ENCODE assay signal across 7 mouse cellular contexts in genomic region chr4:133632483-133633327, GRCm38 (mm10). TPM values are rescaled to one million over a fixed set of nuclear protein-coding genes. Genes with fewer than 3 reads are reported as not detected.
A peak's percentile ranks its signal among the peaks of the same experiment; 100 is the strongest.
DNase-seq lines count a peak whose midpoint lies in the region; ATAC-seq lines count a peak whose summit lies in the region.

No protein-coding gene starts in this region.

- H3K27me3 ChIP-seq in megakaryocyte, embryonic 14.5 days (replicated peaks) = no peaks in the 10 kb centered on the region
- no peaks in the 10 kb centered on the region for H3K27me3 ChIP-seq in embryonic facial prominence, embryonic 12.5 days
- no peaks in the 10 kb centered on the region for H3K27me3 ChIP-seq in hindbrain, embryonic 13.5 days
- H3K27me3 ChIP-seq in liver, embryonic 16.5 days (ENCODE audit: control insufficient read depth, insufficient read depth, low read depth, low read length) = no peaks in the 10 kb centered on the region
- H3K27me3 ChIP-seq in stomach, embryonic 15.5 days (replicated peaks) = no peaks in the 10 kb centered on the region

- DNase-seq in ZHBTc4 (ENCODE audit: low read depth, low spot score) = peak; percentile 58

- WGBS in embryonic facial prominence, embryonic 12.5 days = 2% methylated on average over 63 of the region's 69 CpGs
- 1% methylated on average over 40 of the region's 69 CpGs for WGBS in hindbrain, embryonic 13.5 days
- WGBS in liver, embryonic 16.5 days (ENCODE audit: insufficient replicate concordance) = 3% methylated on average over 62 of the region's 69 CpGs
- 3% methylated on average over 56 of the region's 69 CpGs for WGBS in stomach, embryonic 15.5 days

- H3K27ac ChIP-seq in embryonic facial prominence, embryonic 12.5 days = peak overlapping the region; percentile 73
- H3K27ac ChIP-seq in hindbrain, embryonic 13.5 days = peak overlapping the region; percentile 88
- H3K27ac ChIP-seq in liver, embryonic 16.5 days (ENCODE audit: low read length) = peak overlapping the region; percentile 68
- peak overlapping the region; percentile 65; the same call in 1 of the 2 replicates for H3K27ac ChIP-seq in stomach, embryonic 15.5 days

- no peak for ATAC-seq in megakaryocyte, adult 5-6 weeks (ENCODE audit: poor library complexity, severe bottlenecking)
- 0 out of 2 replicates have a peak, but pooled peaks have one; percentile 36 for ATAC-seq in embryonic facial prominence, embryonic 12.5 days (ENCODE audit: insufficient number of reproducible peaks, insufficient read depth, low FRiP score, low TSS enrichment)
- ATAC-seq in hindbrain, embryonic 13.5 days (ENCODE audit: low FRiP score) = peak; percentile 70
- ATAC-seq in liver, embryonic 16.5 days (ENCODE audit: low read depth) = peak; percentile 68
- ATAC-seq in stomach, embryonic 15.5 days (ENCODE audit: insufficient read depth, low FRiP score, low read depth) = peak; percentile 54

- H3K9ac ChIP-seq in embryonic facial prominence, embryonic 12.5 days = peak overlapping the region; percentile 91
- peak overlapping the region; percentile 93 for H3K9ac ChIP-seq in hindbrain, embryonic 13.5 days
- H3K9ac ChIP-seq in liver, embryonic 16.5 days (ENCODE audit: low read depth, low read length) = peak overlapping the region; percentile 91
- H3K9ac ChIP-seq in stomach, embryonic 15.5 days = peak overlapping the region; percentile 85

- peak overlapping the region; percentile 94 for H3K4me3 ChIP-seq in megakaryocyte, embryonic 14.5 days (replicated peaks)
- H3K4me3 ChIP-seq in embryonic facial prominence, embryonic 12.5 days = peak overlapping the region; percentile 70
- H3K4me3 ChIP-seq in hindbrain, embryonic 13.5 days = peak overlapping the region; percentile 81
- peak overlapping the region; percentile 81 for H3K4me3 ChIP-seq in liver, embryonic 16.5 days (ENCODE audit: low read depth, low read length)
- H3K4me3 ChIP-seq in stomach, embryonic 15.5 days (replicated peaks) = peak overlapping the region; percentile 57

- H3K9me3 ChIP-seq in megakaryocyte, embryonic 14.5 days = no peaks in the 10 kb centered on the region
- no peaks in the 10 kb centered on the region for H3K9me3 ChIP-seq in embryonic facial prominence, embryonic 12.5 days
- no peaks in the 10 kb centered on the region for H3K9me3 ChIP-seq in hindbrain, embryonic 13.5 days
- H3K9me3 ChIP-seq in liver, embryonic 16.5 days (replicated peaks; ENCODE audit: control insufficient read depth, low read length) = no peaks in the 10 kb centered on the region
- no peaks in the 10 kb centered on the region for H3K9me3 ChIP-seq in stomach, embryonic 15.5 days

- H3K4me1 ChIP-seq in megakaryocyte, embryonic 14.5 days = peaks cover 59% of the 10 kb centered on the region
- H3K4me1 ChIP-seq in embryonic facial prominence, embryonic 12.5 days = peaks cover 21% of the 10 kb centered on the region
- H3K4me1 ChIP-seq in hindbrain, embryonic 13.5 days (replicated peaks) = peaks cover 40% of the 10 kb centered on the region
- peaks cover 21% of the 10 kb centered on the region for H3K4me1 ChIP-seq in liver, embryonic 16.5 days (ENCODE audit: control insufficient read depth, low read depth, low read length)
- H3K4me1 ChIP-seq in stomach, embryonic 15.5 days = peaks cover 21% of the 10 kb centered on the region

- H3K36me3 ChIP-seq in megakaryocyte, embryonic 14.5 days (replicated peaks; ENCODE audit: low read length) = peaks cover 31% of the 10 kb centered on the region
- H3K36me3 ChIP-seq in embryonic facial prominence, embryonic 12.5 days = no peaks in the 10 kb centered on the region
- no peaks in the 10 kb centered on the region for H3K36me3 ChIP-seq in hindbrain, embryonic 13.5 days
- H3K36me3 ChIP-seq in liver, embryonic 16.5 days (ENCODE audit: control insufficient read depth, insufficient read depth) = no peaks in the 10 kb centered on the region
- no peaks in the 10 kb centered on the region for H3K36me3 ChIP-seq in stomach, embryonic 15.5 days

- peak overlapping the region; percentile 88 for H3K4me2 ChIP-seq in embryonic facial prominence, embryonic 12.5 days (replicated peaks)
- H3K4me2 ChIP-seq in hindbrain, embryonic 13.5 days = peak overlapping the region; percentile 95
- H3K4me2 ChIP-seq in liver, embryonic 16.5 days (ENCODE audit: low read depth, low read length) = peak overlapping the region; percentile 95
- H3K4me2 ChIP-seq in stomach, embryonic 15.5 days = peak overlapping the region; percentile 96

RNA-seq across cellular contexts. Expression of gene Zdhhc18, which starts 17.2 kb away (rescaled TPM):
- polyA plus RNA-seq in megakaryocyte, embryonic 14.5 days (2012; ENCODE audit: insufficient read depth, low replicate concordance) = 53.7 and 98.5 TPM in 2 replicates
- total RNA-seq in megakaryocyte, adult 5-6 weeks (2015) = 15.0 and 29.5 TPM in 2 replicates
- 9.3 and 12.2 TPM in 2 replicates for total RNA-seq in megakaryocyte, adult 5-6 weeks (2017)
- 4.5 and 6.2 TPM in 2 replicates for polyA plus RNA-seq in embryonic facial prominence, embryonic 12.5 days (2016; fragmentation: Nextera tagmentation; extraction: Ambion mirVana)
- 3.4 and 4.4 TPM in 2 replicates for polyA plus RNA-seq in hindbrain, embryonic 13.5 days (2015; fragmentation: Nextera tagmentation; extraction: Ambion mirVana)
- 0.79 and 1.1 TPM in 2 replicates for polyA plus RNA-seq in liver, embryonic 16.5 days (2015; fragmentation: Nextera tagmentation; extraction: Ambion mirVana)
- polyA plus RNA-seq in stomach, embryonic 15.5 days (2015; fragmentation: Nextera tagmentation; extraction: Ambion mirVana) = 5.4 and 5.8 TPM in 2 replicates

RNA-seq across cellular contexts. Expression of gene Sfn, which starts 30.7 kb away (rescaled TPM):
- polyA plus RNA-seq in megakaryocyte, embryonic 14.5 days (2012; ENCODE audit: insufficient read depth, low replicate concordance) = 9.2 and 15.3 TPM in 2 replicates
- total RNA-seq in megakaryocyte, adult 5-6 weeks (2015) = 2.5 and 4.1 TPM in 2 replicates
- total RNA-seq in megakaryocyte, adult 5-6 weeks (2017) = 1.2 and 4.0 TPM in 2 replicates
- polyA plus RNA-seq in embryonic facial prominence, embryonic 12.5 days (2016; fragmentation: Nextera tagmentation; extraction: Ambion mirVana) = 44.4 and 52.7 TPM in 2 replicates
- polyA plus RNA-seq in hindbrain, embryonic 13.5 days (2015; fragmentation: Nextera tagmentation; extraction: Ambion mirVana) = 2.8 and 4.1 TPM in 2 replicates
- 0.27 and 0.61 TPM in 2 replicates for polyA plus RNA-seq in liver, embryonic 16.5 days (2015; fragmentation: Nextera tagmentation; extraction: Ambion mirVana)
- 138 and 228 TPM in 2 replicates for polyA plus RNA-seq in stomach, embryonic 15.5 days (2015; fragmentation: Nextera tagmentation; extraction: Ambion mirVana)

RNA-seq across cellular contexts. Expression of gene Pigv, which starts 39.7 kb away (rescaled TPM):
- polyA plus RNA-seq in megakaryocyte, embryonic 14.5 days (2012; ENCODE audit: insufficient read depth, low replicate concordance) = 9.8 and 12.4 TPM in 2 replicates
- total RNA-seq in megakaryocyte, adult 5-6 weeks (2015) = 7.5 and 7.8 TPM in 2 replicates
- total RNA-seq in megakaryocyte, adult 5-6 weeks (2017) = 7.2 and 7.9 TPM in 2 replicates
- polyA plus RNA-seq in embryonic facial prominence, embryonic 12.5 days (2016; fragmentation: Nextera tagmentation; extraction: Ambion mirVana) = 19.7 and 20.4 TPM in 2 replicates
- 13.4 and 14.1 TPM in 2 replicates for polyA plus RNA-seq in hindbrain, embryonic 13.5 days (2015; fragmentation: Nextera tagmentation; extraction: Ambion mirVana)
- polyA plus RNA-seq in liver, embryonic 16.5 days (2015; fragmentation: Nextera tagmentation; extraction: Ambion mirVana) = 6.0 and 6.7 TPM in 2 replicates
- 14.7 and 18.7 TPM in 2 replicates for polyA plus RNA-seq in stomach, embryonic 15.5 days (2015; fragmentation: Nextera tagmentation; extraction: Ambion mirVana)

RNA-seq across cellular contexts. Expression of gene Gpn2, which starts 48.5 kb away (rescaled TPM):
- 45.3 and 49.8 TPM in 2 replicates for polyA plus RNA-seq in megakaryocyte, embryonic 14.5 days (2012; ENCODE audit: insufficient read depth, low replicate concordance)
- total RNA-seq in megakaryocyte, adult 5-6 weeks (2015) = 14.0 and 15.1 TPM in 2 replicates
- 12.8 and 15.5 TPM in 2 replicates for total RNA-seq in megakaryocyte, adult 5-6 weeks (2017)
- 20.0 and 23.6 TPM in 2 replicates for polyA plus RNA-seq in embryonic facial prominence, embryonic 12.5 days (2016; fragmentation: Nextera tagmentation; extraction: Ambion mirVana)
- 17.7 and 22.2 TPM in 2 replicates for polyA plus RNA-seq in hindbrain, embryonic 13.5 days (2015; fragmentation: Nextera tagmentation; extraction: Ambion mirVana)
- polyA plus RNA-seq in liver, embryonic 16.5 days (2015; fragmentation: Nextera tagmentation; extraction: Ambion mirVana) = 6.5 and 8.6 TPM in 2 replicates
- 16.4 and 17.7 TPM in 2 replicates for polyA plus RNA-seq in stomach, embryonic 15.5 days (2015; fragmentation: Nextera tagmentation; extraction: Ambion mirVana)

RNA-seq across cellular contexts. Expression of gene Gpatch3, which starts 58.2 kb away (rescaled TPM):
- polyA plus RNA-seq in megakaryocyte, embryonic 14.5 days (2012; ENCODE audit: insufficient read depth, low replicate concordance) = 5.4 and 30.6 TPM in 2 replicates
- 2.7 and 3.7 TPM in 2 replicates for total RNA-seq in megakaryocyte, adult 5-6 weeks (2015)
- total RNA-seq in megakaryocyte, adult 5-6 weeks (2017) = 32.6 and 40.2 TPM in 2 replicates
- 11.9 and 13.1 TPM in 2 replicates for polyA plus RNA-seq in embryonic facial prominence, embryonic 12.5 days (2016; fragmentation: Nextera tagmentation; extraction: Ambion mirVana)
- 6.7 and 8.3 TPM in 2 replicates for polyA plus RNA-seq in hindbrain, embryonic 13.5 days (2015; fragmentation: Nextera tagmentation; extraction: Ambion mirVana)
- 2.9 and 3.2 TPM in 2 replicates for polyA plus RNA-seq in liver, embryonic 16.5 days (2015; fragmentation: Nextera tagmentation; extraction: Ambion mirVana)
- polyA plus RNA-seq in stomach, embryonic 15.5 days (2015; fragmentation: Nextera tagmentation; extraction: Ambion mirVana) = 6.2 and 6.5 TPM in 2 replicates
